Mouse (Mus musculus) stomach, embryonic 16.5 days (tissue): ENCODE data around the gene Mgat5. TPM values are rescaled to one million over a fixed set of nuclear protein-coding genes. Genes with fewer than 3 reads are reported as not detected.

Source experiments
- ATAC-seq: fragments of 200-750 bp; cut with Nextera tagmentation; 2 replicates; pipeline ENCODE4 v1.8.0; 2017; ENCODE audit warnings: moderate number of reproducible peaks, moderate TSS enrichment; ENCODE audit not compliant: insufficient read depth, low FRiP score
- H3K27ac ChIP-seq: fragments of 300-500 bp; sonication (generic); 2 replicates; pipeline ENCODE4 v1.5.1; 2014; ENCODE audit warnings: low read length
- H3K27me3 ChIP-seq: fragments of 300-500 bp; sonication (generic); 2 replicates; pipeline ENCODE4 v1.6.1; 2014; ENCODE audit warnings: low read length, control low read depth, mixed read lengths; ENCODE audit not compliant: control insufficient read depth, insufficient read depth
- H3K36me3 ChIP-seq: fragments of 300-500 bp; sonication (generic); 2 replicates; pipeline ENCODE4 v1.6.1; 2014; ENCODE audit warnings: low read length; ENCODE audit not compliant: control insufficient read depth, insufficient read depth
- H3K4me1 ChIP-seq: fragments of 300-500 bp; sonication (generic); 2 replicates; pipeline ENCODE4 v1.6.1; 2014; ENCODE audit warnings: low read length, control low read depth, mixed read lengths; ENCODE audit not compliant: control insufficient read depth, insufficient read depth
- H3K4me2 ChIP-seq: fragments of 300-500 bp; sonication (generic); 2 replicates; pipeline ENCODE4 v1.6.1; 2014; ENCODE audit warnings: low read depth, low read length, mixed read lengths
- H3K4me3 ChIP-seq: fragments of 300-500 bp; sonication (generic); replicated peaks from 2 replicates; pipeline ENCODE4 v1.5.1; 2014; ENCODE audit warnings: mild to moderate bottlenecking, low read length
- H3K9ac ChIP-seq: fragments of 300-500 bp; sonication (generic); 2 replicates; pipeline ENCODE4 v1.6.1; 2014; ENCODE audit warnings: low read length
- H3K9me3 ChIP-seq: fragments of 300-500 bp; sonication (generic); replicated peaks from 2 replicates; pipeline ENCODE4 v1.6.1; 2016; ENCODE audit warnings: low read length, control low read depth; ENCODE audit not compliant: control insufficient read depth
- WGBS: fragments of 180-500 bp; shearing (Covaris S2); extraction: QIAGEN DNeasy Blood & Tissue Kit; methylation state at CpG from one replicate; pipeline ENCODE4 v1.1.7; 2014; 5-methylcytosine and 5-hydroxymethylcytosine counted together
- polyA plus RNA-seq: library from polyadenylated mRNA; unstranded; fragments of >200 nt; fragmentation: Nextera tagmentation; extraction: Ambion mirVana; gene quantifications from 2 replicates; pipeline ENCODE4 v1.2.1, GENCODE M21; 2015

The Mgat5 gene
- polyA plus RNA-seq, 1 experiment from 2014 or later: 5.7 TPM

- Histone ChIP-seq H3K36me3 (no peaks in the 10 kb centered on the region), H3K27ac (no peak overlapping the region), H3K4me3 (no peak overlapping the region), H3K9ac (no peak overlapping the region), H3K27me3 (no peaks in the 10 kb centered on the region), H3K4me1 (no peaks in the 10 kb centered on the region; the same call in 1 of the 2 replicates), H3K4me2 (no peak overlapping the region), H3K9me3 (no peaks in the 10 kb centered on the region)
- ATAC-seq: no peak
- 76% methylated on average over 3 of the region's 3 CpGs for WGBS
Measured at GRCm38 (mm10) chr1:127347878-127348620, 143.2 kb downstream of the Mgat5 start.

- Histone ChIP-seq H3K4me2 (no peak overlapping the region), H3K4me3 (no peak overlapping the region), H3K27ac (no peak overlapping the region), H3K9ac (no peak overlapping the region), H3K27me3 (no peaks in the 10 kb centered on the region), H3K36me3 (no peaks in the 10 kb centered on the region), H3K9me3 (no peaks in the 10 kb centered on the region), H3K4me1 (no peaks in the 10 kb centered on the region; the same call in 1 of the 2 replicates)
- no peak for ATAC-seq
- 67% methylated on average over 9 of the region's 9 CpGs for WGBS
Measured at GRCm38 (mm10) chr1:127348642-127349341, 144.0 kb downstream of the Mgat5 start.

- H3K36me3 ChIP-seq: no peaks in the 10 kb centered on the region
- H3K9ac ChIP-seq: no peak overlapping the region
- WGBS: 91% methylated on average over 12 of the region's 12 CpGs
- no peak for ATAC-seq
- H3K4me1 ChIP-seq: no peaks in the 10 kb centered on the region
- H3K4me3 ChIP-seq: no peak overlapping the region
- peak overlapping the region; percentile 51; the same call in 1 of the 2 replicates for H3K27ac ChIP-seq
- H3K9me3 ChIP-seq: no peaks in the 10 kb centered on the region
- H3K27me3 ChIP-seq: no peaks in the 10 kb centered on the region
- no peak overlapping the region for H3K4me2 ChIP-seq
Measured at GRCm38 (mm10) chr1:127351380-127352057, 146.7 kb downstream of the Mgat5 start.

GRCm38 (mm10) chr1:127352131-127352793 lies 147.4 kb downstream of the Mgat5 start:
- no peaks in the 10 kb centered on the region for H3K9me3 ChIP-seq
- H3K4me1 ChIP-seq: no peaks in the 10 kb centered on the region
- no peaks in the 10 kb centered on the region for H3K36me3 ChIP-seq
- H3K27me3 ChIP-seq: no peaks in the 10 kb centered on the region
- no peak overlapping the region for H3K4me3 ChIP-seq
- no peak overlapping the region for H3K9ac ChIP-seq
- H3K27ac ChIP-seq: peak overlapping the region; percentile 51
- no peak overlapping the region for H3K4me2 ChIP-seq
- WGBS: 55% methylated on average over 4 of the region's 4 CpGs
- ATAC-seq: no peak

- H3K4me1 ChIP-seq: no peaks in the 10 kb centered on the region
- no peak overlapping the region for H3K27ac ChIP-seq
Measured at GRCm38 (mm10) chr1:127353408-127353807, 148.6 kb downstream of the Mgat5 start.

GRCm38 (mm10) chr1:127354152-127354551 lies 149.3 kb downstream of the Mgat5 start:
- H3K36me3 ChIP-seq: no peaks in the 10 kb centered on the region

More at GRCm38 (mm10) chr1:127353408-127353807, 148.6 kb downstream of the Mgat5 start:
- WGBS: 44% methylated on average over 9 of the region's 9 CpGs
- H3K36me3 ChIP-seq: no peaks in the 10 kb centered on the region
- H3K9me3 ChIP-seq: no peaks in the 10 kb centered on the region
- no peaks in the 10 kb centered on the region for H3K27me3 ChIP-seq
- peak; percentile 54; the same call in 1 of the 2 replicates for ATAC-seq
- H3K4me2 ChIP-seq: no peak overlapping the region
- H3K4me3 ChIP-seq: no peak overlapping the region
- H3K9ac ChIP-seq: no peak overlapping the region

GRCm38 (mm10) chr1:127355034-127355433 lies 150.2 kb downstream of the Mgat5 start:
- Histone ChIP-seq H3K27ac (no peak overlapping the region), H3K4me2 (no peak overlapping the region), H3K4me3 (no peak overlapping the region), H3K4me1 (no peaks in the 10 kb centered on the region), H3K9ac (no peak overlapping the region), H3K27me3 (no peaks in the 10 kb centered on the region), H3K36me3 (no peaks in the 10 kb centered on the region), H3K9me3 (no peaks in the 10 kb centered on the region)
- WGBS: 46% methylated on average over 3 of the region's 3 CpGs
- no peak for ATAC-seq

More at GRCm38 (mm10) chr1:127354152-127354551, 149.3 kb downstream of the Mgat5 start:
- Histone ChIP-seq H3K4me1 (no peaks in the 10 kb centered on the region), H3K9ac (no peak overlapping the region), H3K4me3 (no peak overlapping the region), H3K4me2 (no peak overlapping the region), H3K27ac (no peak overlapping the region), H3K27me3 (no peaks in the 10 kb centered on the region), H3K9me3 (no peaks in the 10 kb centered on the region)
- ATAC-seq: no peak
- 89% methylated on average over 5 of the region's 5 CpGs for WGBS

- Histone ChIP-seq H3K4me3 (no peak overlapping the region), H3K4me1 (no peaks in the 10 kb centered on the region), H3K4me2 (no peak overlapping the region), H3K27ac (no peak overlapping the region), H3K9ac (no peak overlapping the region), H3K36me3 (no peaks in the 10 kb centered on the region), H3K9me3 (no peaks in the 10 kb centered on the region), H3K27me3 (no peaks in the 10 kb centered on the region)
- ATAC-seq: no peak
- WGBS: 71% methylated on average over 7 of the region's 7 CpGs
Measured at GRCm38 (mm10) chr1:127363638-127364037, 158.8 kb downstream of the Mgat5 start.
